Comparison of ENCODE assay signal across 10 mouse cellular contexts in genomic region chr19:45591704-45592103, GRCm38 (mm10). TPM values are rescaled to one million over a fixed set of nuclear protein-coding genes. Genes with fewer than 3 reads are reported as not detected.
A peak's percentile ranks its signal among the peaks of the same experiment; 100 is the strongest.
DNase-seq lines count a peak whose midpoint lies in the region; ATAC-seq and TF ChIP-seq lines count a peak whose summit lies in the region.
"Had no signal": no experiment of that assay in that cellular context is flagged by ENCODE, and none has a peak within 500 bp of the region (broad histone marks: within the 10 kb centered on the region; RNA-seq: fewer than 3 reads in every experiment).

No protein-coding gene starts in this region.

- H3K27me3 ChIP-seq in heart, embryonic 12.5 days (replicated peaks), result no peaks in the 10 kb centered on the region
- peaks cover 2% of the 10 kb centered on the region for H3K27me3 ChIP-seq in megakaryocyte, embryonic 14.5 days (replicated peaks)
- no peaks in the 10 kb centered on the region for H3K27me3 ChIP-seq in intestine, postnatal 0 days (replicated peaks; ENCODE audit: control insufficient read depth, insufficient read depth, low read length)
- H3K27me3 ChIP-seq: embryonic facial prominence, embryonic 13.5 days had no signal

- H3K4me2 ChIP-seq in heart, embryonic 12.5 days, result no peak overlapping the region
- no peak overlapping the region for H3K4me2 ChIP-seq in intestine, postnatal 0 days (replicated peaks; ENCODE audit: low read depth)
- H3K4me2 ChIP-seq: embryonic facial prominence, embryonic 13.5 days had no signal

- TF ChIP-seq CTCF in intestine, postnatal 0 days (IDR thresholded peaks at IDR 0.05; ENCODE audit: low read depth), result no peak

- WGBS in heart, embryonic 12.5 days, result 78% methylated on average over 7 of the region's 7 CpGs
- 60% methylated on average over 7 of the region's 7 CpGs for WGBS in intestine, postnatal 0 days

- no peak overlapping the region for H3K9ac ChIP-seq in heart, embryonic 12.5 days
- no peak overlapping the region for H3K9ac ChIP-seq in intestine, postnatal 0 days (ENCODE audit: low read depth, low read length)
- H3K9ac ChIP-seq: embryonic facial prominence, embryonic 13.5 days; liver, embryonic 14.5 days had no signal

- peaks cover 10% of the 10 kb centered on the region for H3K4me1 ChIP-seq in heart, embryonic 12.5 days (replicated peaks)
- peaks cover 14% of the 10 kb centered on the region for H3K4me1 ChIP-seq in megakaryocyte, embryonic 14.5 days
- no peaks in the 10 kb centered on the region for H3K4me1 ChIP-seq in intestine, postnatal 0 days (replicated peaks; ENCODE audit: control insufficient read depth, insufficient read depth, low read length)
- H3K4me1 ChIP-seq: embryonic facial prominence, embryonic 13.5 days had no signal

- peaks cover 25% of the 10 kb centered on the region for H3K36me3 ChIP-seq in heart, embryonic 12.5 days
- peaks cover 50% of the 10 kb centered on the region for H3K36me3 ChIP-seq in megakaryocyte, embryonic 14.5 days (replicated peaks; ENCODE audit: low read length)
- peaks cover 9% of the 10 kb centered on the region; the same call in 1 of the 2 replicates for H3K36me3 ChIP-seq in intestine, postnatal 0 days (ENCODE audit: control insufficient read depth, insufficient read depth)

- H3K4me3 ChIP-seq in heart, embryonic 12.5 days, result no peak overlapping the region
- H3K4me3 ChIP-seq in megakaryocyte, embryonic 14.5 days (replicated peaks), result peak overlapping the region; percentile 35
- H3K4me3 ChIP-seq in intestine, postnatal 0 days (ENCODE audit: low read depth, low read length), result no peak overlapping the region
- H3K4me3 ChIP-seq: embryonic facial prominence, embryonic 13.5 days had no signal

- no peak overlapping the region for H3K27ac ChIP-seq in heart, embryonic 12.5 days (ENCODE audit: poor library complexity, severe bottlenecking)
- no peak overlapping the region for H3K27ac ChIP-seq in intestine, postnatal 0 days (ENCODE audit: low read depth, low read length)
- H3K27ac ChIP-seq: embryonic facial prominence, embryonic 13.5 days; liver, embryonic 14.5 days had no signal

- DNase-seq in heart, adult 11 months, result peak; percentile 97
- peak; percentile 68 for DNase-seq in Muller cell, postnatal 12 days (ENCODE audit: inconsistent ontology term)
- DNase-seq in heart, postnatal 10 days, result peak; percentile 76 to 82
- DNase-seq in retina, embryonic 14.5 days (ENCODE audit: low spot score), result no peak
- DNase-seq in retina, postnatal 1 day, result no peak

- intact Hi-C loops in heart, postnatal 10 days (cut with DNase I), result no loop called here

- ATAC-seq in heart, embryonic 12.5 days (ENCODE audit: insufficient number of reproducible peaks, low FRiP score), result no peak
- no peak for ATAC-seq in intestine, postnatal 0 days

- no peaks in the 10 kb centered on the region for H3K9me3 ChIP-seq in heart, embryonic 12.5 days (replicated peaks)
- peaks cover 15% of the 10 kb centered on the region for H3K9me3 ChIP-seq in megakaryocyte, embryonic 14.5 days
- no peaks in the 10 kb centered on the region for H3K9me3 ChIP-seq in intestine, postnatal 0 days (ENCODE audit: control insufficient read depth)
- H3K9me3 ChIP-seq: embryonic facial prominence, embryonic 13.5 days had no signal

RNA-seq across cellular contexts. Expression of gene Gm17018, which starts 31.3 kb away (rescaled TPM):
- polyA plus RNA-seq in heart, embryonic 12.5 days (2016; fragmentation: Nextera tagmentation; extraction: Ambion mirVana), result 33.6 and 36.0 TPM in 2 replicates
- total RNA-seq in heart, postnatal 10 days (2021), result 10 to 100 TPM; 15.0 to 16.5 TPM
- polyA plus RNA-seq in megakaryocyte, embryonic 14.5 days (2012; ENCODE audit: insufficient read depth, low replicate concordance), result 32.0 and 59.1 TPM in 2 replicates
- polyA plus RNA-seq in intestine, postnatal 0 days (2015; fragmentation: Nextera tagmentation; extraction: Ambion mirVana), result 24.7 and 27.1 TPM in 2 replicates

RNA-seq across cellular contexts. Expression of gene Poll, which starts 31.4 kb away (rescaled TPM):
- polyA plus RNA-seq in heart, embryonic 12.5 days (2016; fragmentation: Nextera tagmentation; extraction: Ambion mirVana), result 15.0 and 15.4 TPM in 2 replicates
- total RNA-seq in heart, postnatal 10 days (2021), result 1 to 10 TPM; 7.4 to 8.9 TPM
- 7.5 and 15.4 TPM in 2 replicates for polyA plus RNA-seq in megakaryocyte, embryonic 14.5 days (2012; ENCODE audit: insufficient read depth, low replicate concordance)
- 5.8 and 6.0 TPM in 2 replicates for polyA plus RNA-seq in intestine, postnatal 0 days (2015; fragmentation: Nextera tagmentation; extraction: Ambion mirVana)

Comparison
In these comparisons a context has a peak if more than half of its experiments do, and no peak if none do; other contexts are left out.
1. DNase-seq: peak in heart, adult 11 months (single experiment), Muller cell, postnatal 12 days (single experiment) and heart, postnatal 10 days (2 of 2); none in retina, embryonic 14.5 days (single experiment) and retina, postnatal 1 day (single experiment).